Mouse (Mus musculus): Measurements from ENCODE around the gene 2410002F23Rik. TPM values are rescaled to one million over a fixed set of nuclear protein-coding genes. Genes with fewer than 3 reads are reported as not detected.
"Not testable (repeated sequence)": the region's sequence is repeated elsewhere in the genome, so short reads cannot be mapped to it uniquely, and the experiment has no call there.

The 2410002F23Rik gene
- polyA plus RNA-seq, 1 experiment from 2014 or later = 136 TPM

GRCm38 (mm10) chr7:44246984-44247470 is 505 bp downstream of the 2410002F23Rik start:
- WGBS = 0% methylated on average over 23 of the region's 23 CpGs
- peak; percentile 82 for DNase-seq (ENCODE audit: low spot score)

DNA sequence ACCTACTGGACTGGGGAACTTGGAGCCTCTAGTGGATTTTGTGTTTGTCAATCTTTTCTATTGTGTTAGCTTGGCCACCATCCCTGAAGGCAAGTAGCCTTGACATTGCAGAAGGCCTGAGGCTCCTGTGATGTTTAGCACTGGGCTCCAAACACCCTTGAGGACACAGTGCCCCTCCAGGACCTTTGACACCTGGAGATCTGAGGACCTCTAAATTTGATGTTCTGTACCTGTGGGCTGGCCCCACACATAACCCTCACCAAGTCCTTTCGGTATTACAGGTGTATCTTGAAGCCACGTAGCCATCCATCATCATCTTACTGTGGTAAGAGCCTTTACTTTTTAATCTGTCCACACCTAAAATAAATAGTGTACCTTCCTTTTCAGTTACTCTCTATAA is 1.4 kb downstream of the 2410002F23Rik start:
- Histone ChIP-seq H3K27me3 (ENCODE audit: insufficient read depth, poor library complexity, severe bottlenecking) (no peaks in the 10 kb centered on the region), H3K4me3 (peak overlapping the region; percentile 97), H3K27ac (no peak overlapping the region), H3K36me3 (peaks cover 48% of the 10 kb centered on the region), H3K4me1 (peaks cover 20% of the 10 kb centered on the region), H3K9me3 (no peaks in the 10 kb centered on the region)
- WGBS = 89% methylated on average over 2 of the region's 2 CpGs
- no peak for DNase-seq (ENCODE audit: low spot score)

More at GRCm38 (mm10) chr7:44246984-44247470, 505 bp downstream of the 2410002F23Rik start:
- peaks cover 11% of the 10 kb centered on the region for H3K4me1 ChIP-seq
- no peaks in the 10 kb centered on the region for H3K9me3 ChIP-seq
- H3K27ac ChIP-seq = peak overlapping the region; percentile 97
- peaks cover 38% of the 10 kb centered on the region for H3K36me3 ChIP-seq
- H3K27me3 ChIP-seq (ENCODE audit: insufficient read depth, poor library complexity, severe bottlenecking) = no peaks in the 10 kb centered on the region
- H3K4me3 ChIP-seq = peak overlapping the region; percentile 97

DNA sequence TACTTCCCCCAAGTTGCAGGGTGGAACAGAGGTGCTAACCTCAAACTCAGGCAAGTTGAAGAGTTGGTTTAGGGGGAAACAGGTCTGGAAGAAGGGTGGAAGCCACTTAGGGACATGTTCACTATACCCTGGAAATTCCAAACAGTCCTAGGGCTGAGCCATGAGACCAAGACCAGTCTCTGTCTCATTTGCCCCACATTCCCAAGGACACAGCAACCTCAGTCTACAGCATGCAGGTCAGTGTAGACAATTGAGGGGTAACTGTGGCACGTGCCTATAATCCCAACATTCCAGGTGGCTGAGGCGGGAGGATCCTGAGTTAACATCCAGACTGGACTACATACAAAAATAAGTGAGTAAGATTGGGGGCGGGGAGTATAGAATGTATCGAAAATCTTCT is 2.7 kb downstream of the 2410002F23Rik start:
- no peak overlapping the region for H3K4me3 ChIP-seq
- WGBS = 93% methylated on average over 4 of the region's 4 CpGs

DNA sequence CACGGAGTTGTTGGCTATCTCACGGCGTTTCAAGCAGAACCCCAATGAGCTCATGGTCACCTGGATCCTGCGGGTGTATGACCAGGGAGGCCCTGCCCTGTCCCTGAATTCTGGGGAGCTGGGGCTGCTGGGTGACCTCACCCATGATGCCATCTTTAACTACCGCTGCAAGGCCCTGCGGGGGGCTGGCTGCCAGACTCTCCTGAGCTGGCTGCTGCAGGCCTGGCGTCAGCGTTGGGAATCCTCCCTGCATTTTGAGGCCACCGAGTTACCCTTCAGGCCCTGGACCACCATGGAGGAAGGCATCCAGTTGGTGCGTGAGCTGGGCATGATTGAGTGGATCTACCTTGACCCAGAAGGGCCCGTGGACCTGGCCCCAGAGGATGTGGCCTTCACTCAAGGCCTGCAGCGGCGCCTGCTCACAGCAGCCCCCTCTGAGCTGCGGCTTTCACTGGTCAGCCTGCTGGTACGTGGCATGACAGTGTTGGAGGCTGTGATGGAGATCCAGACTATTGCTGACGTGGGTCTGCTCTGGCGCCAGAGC is 4.3 kb downstream of the 2410002F23Rik start:
- Histone ChIP-seq H3K4me1 (peaks cover 23% of the 10 kb centered on the region; the same call in 1 of the 2 replicates), H3K36me3 (peaks cover 58% of the 10 kb centered on the region)
- not testable (repeated sequence) for H3K27ac ChIP-seq; H3K27me3 ChIP-seq (ENCODE audit: insufficient read depth, poor library complexity, severe bottlenecking); H3K9me3 ChIP-seq; H3K4me3 ChIP-seq; DNase-seq (ENCODE audit: low spot score)
- 93% methylated on average over 17 of the region's 17 CpGs for WGBS

More for the DNA sequence above, 2.7 kb downstream of the 2410002F23Rik start:
- H3K27ac ChIP-seq = no peak overlapping the region
- peaks cover 25% of the 10 kb centered on the region for H3K4me1 ChIP-seq
- peaks cover 58% of the 10 kb centered on the region for H3K36me3 ChIP-seq
- DNase-seq (ENCODE audit: low spot score) = no peak
- H3K9me3 ChIP-seq = no peaks in the 10 kb centered on the region
- no peaks in the 10 kb centered on the region for H3K27me3 ChIP-seq (ENCODE audit: insufficient read depth, poor library complexity, severe bottlenecking)

- peaks cover 56% of the 10 kb centered on the region for H3K36me3 ChIP-seq
- H3K27me3 ChIP-seq (ENCODE audit: insufficient read depth, poor library complexity, severe bottlenecking) = no peaks in the 10 kb centered on the region
- DNase-seq (ENCODE audit: low spot score) = no peak
- 0 out of 2 replicates have a peak, but pooled peaks cover 19% of the 10 kb centered on the region for H3K4me1 ChIP-seq
- H3K27ac ChIP-seq = no peak overlapping the region
- WGBS = 65% methylated on average over 15 of the region's 15 CpGs
- H3K9me3 ChIP-seq = no peaks in the 10 kb centered on the region
- no peak overlapping the region for H3K4me3 ChIP-seq
Observed at GRCm38 (mm10) chr7:44253023-44253616, 6.6 kb downstream of the 2410002F23Rik start.

DNA sequence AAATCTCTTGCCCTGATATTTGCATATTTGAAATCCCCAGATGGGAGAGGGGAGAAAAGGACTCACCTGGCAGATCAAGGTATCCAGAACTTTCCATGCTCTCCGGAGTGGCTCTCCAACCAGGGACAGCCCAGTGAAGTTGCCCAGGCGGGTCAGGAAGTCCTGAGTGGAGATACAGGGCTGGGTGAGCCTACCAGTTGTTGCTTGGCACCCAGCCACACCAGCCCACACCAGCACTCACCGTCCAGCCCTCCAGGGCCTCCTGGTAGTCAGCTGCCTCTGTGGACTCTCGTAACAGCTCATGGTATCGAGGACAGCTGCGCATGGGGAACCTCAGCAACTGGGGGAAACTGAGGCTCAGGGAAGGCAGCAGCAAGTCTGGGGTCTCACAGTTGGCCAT is 8.4 kb downstream of the 2410002F23Rik start:
- Histone ChIP-seq H3K9me3 (no peaks in the 10 kb centered on the region), H3K27ac (no peak overlapping the region), H3K4me1 (0 out of 2 replicates have a peak, but pooled peaks cover 19% of the 10 kb centered on the region), H3K27me3 (ENCODE audit: insufficient read depth, poor library complexity, severe bottlenecking) (no peaks in the 10 kb centered on the region), H3K36me3 (peaks cover 37% of the 10 kb centered on the region), H3K4me3 (no peak overlapping the region)
- no peak for DNase-seq (ENCODE audit: low spot score)
- 81% methylated on average over 6 of the region's 6 CpGs for WGBS

GRCm38 (mm10) chr7:44257278-44257677 is 10.8 kb downstream of the 2410002F23Rik start, which contains the start of gene Acp4:
Gene Acp4 (minus strand): TSS chr7:44257378.
- H3K4me3 ChIP-seq = no peak within 1 kb of the TSS
- no peak for DNase-seq (ENCODE audit: low spot score)
- peaks cover 17% of the 10 kb centered on the region for H3K36me3 ChIP-seq
- 0 out of 2 replicates have a peak, but pooled peaks cover 17% of the 10 kb centered on the region for H3K4me1 ChIP-seq
- peaks cover 19% of the 10 kb centered on the region for H3K27me3 ChIP-seq (ENCODE audit: insufficient read depth, poor library complexity, severe bottlenecking)
- 74% methylated on average over 4 of the region's 4 CpGs for WGBS
- no peak within 1 kb of the TSS for H3K27ac ChIP-seq
- H3K9me3 ChIP-seq = no peaks in the 10 kb centered on the region

GRCm38 (mm10) chr7:44260410-44260809 is 13.9 kb downstream of the 2410002F23Rik start:
- no peak overlapping the region for H3K27ac ChIP-seq
- peaks cover 6% of the 10 kb centered on the region; the same call in 1 of the 2 replicates for H3K4me1 ChIP-seq
- H3K36me3 ChIP-seq = no peaks in the 10 kb centered on the region
- no peak overlapping the region for H3K4me3 ChIP-seq
- no peaks in the 10 kb centered on the region for H3K9me3 ChIP-seq
- 71% methylated on average over 6 of the region's 6 CpGs for WGBS
- H3K27me3 ChIP-seq (ENCODE audit: insufficient read depth, poor library complexity, severe bottlenecking) = peaks cover 43% of the 10 kb centered on the region
- DNase-seq (ENCODE audit: low spot score) = no peak

GRCm38 (mm10) chr7:44261147-44261546 is 14.6 kb downstream of the 2410002F23Rik start, which contains the start of gene Gm15517:
Gene Gm15517 (plus strand): TSS chr7:44261447.
- H3K4me3 ChIP-seq = no peak within 1 kb of the TSS
- no peak within 1 kb of the TSS for H3K27ac ChIP-seq
- WGBS = 50% methylated on average over 5 of the region's 5 CpGs
- no peak for DNase-seq (ENCODE audit: low spot score)
- peaks cover 48% of the 10 kb centered on the region for H3K27me3 ChIP-seq (ENCODE audit: insufficient read depth, poor library complexity, severe bottlenecking)
- no peaks in the 10 kb centered on the region for H3K36me3 ChIP-seq
- H3K9me3 ChIP-seq = no peaks in the 10 kb centered on the region
- peaks cover 6% of the 10 kb centered on the region; the same call in 1 of the 2 replicates for H3K4me1 ChIP-seq

GRCm38 (mm10) chr7:44262791-44263643 is 16.5 kb downstream of the 2410002F23Rik start:
- no peak overlapping the region for H3K27ac ChIP-seq
- peak overlapping the region; percentile 27 for H3K4me3 ChIP-seq
- no peaks in the 10 kb centered on the region for H3K36me3 ChIP-seq
- no peaks in the 10 kb centered on the region for H3K9me3 ChIP-seq
- WGBS = 4% methylated on average over 34 of the region's 34 CpGs
- H3K4me1 ChIP-seq = peaks cover 6% of the 10 kb centered on the region; the same call in 1 of the 2 replicates
- DNase-seq (ENCODE audit: low spot score) = peak; percentile 94
- H3K27me3 ChIP-seq (ENCODE audit: insufficient read depth, poor library complexity, severe bottlenecking) = peaks cover 63% of the 10 kb centered on the region

DNA sequence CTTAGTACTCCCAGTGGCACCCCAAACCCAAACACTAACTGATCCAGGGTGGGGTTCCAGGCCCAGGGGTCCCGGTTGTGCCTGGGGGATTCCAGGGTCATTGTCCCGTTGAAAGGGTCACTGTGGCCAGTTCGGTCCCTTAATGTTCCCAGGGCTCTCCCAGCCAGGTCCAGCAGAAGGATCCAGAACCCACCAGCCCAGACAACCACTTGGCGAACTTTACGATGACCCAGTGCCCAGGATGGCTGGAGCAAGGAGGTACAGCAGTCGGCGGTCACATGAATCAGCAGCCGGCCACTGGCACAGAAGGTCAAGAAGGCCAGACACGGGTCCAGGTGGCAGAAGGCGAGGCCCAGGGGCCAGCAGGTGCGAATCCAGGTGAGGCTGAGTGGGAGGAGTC is 21.6 kb downstream of the 2410002F23Rik start:
- no peak overlapping the region for H3K27ac ChIP-seq
- peaks cover 3% of the 10 kb centered on the region; the same call in 1 of the 2 replicates for H3K4me1 ChIP-seq
- H3K4me3 ChIP-seq = no peak overlapping the region
- 76% methylated on average over 11 of the region's 11 CpGs for WGBS
- no peak for DNase-seq (ENCODE audit: low spot score)
- no peaks in the 10 kb centered on the region for H3K9me3 ChIP-seq
- no peaks in the 10 kb centered on the region for H3K36me3 ChIP-seq
- H3K27me3 ChIP-seq (ENCODE audit: insufficient read depth, poor library complexity, severe bottlenecking) = peaks cover 64% of the 10 kb centered on the region

- no peaks in the 10 kb centered on the region for H3K4me1 ChIP-seq
- DNase-seq (ENCODE audit: low spot score) = no peak
- H3K27me3 ChIP-seq (ENCODE audit: insufficient read depth, poor library complexity, severe bottlenecking) = peaks cover 64% of the 10 kb centered on the region
- H3K9me3 ChIP-seq = no peaks in the 10 kb centered on the region
- H3K4me3 ChIP-seq = no peak overlapping the region
- H3K36me3 ChIP-seq = no peaks in the 10 kb centered on the region
- WGBS = 74% methylated on average over 2 of the region's 2 CpGs
- H3K27ac ChIP-seq = no peak overlapping the region
Observed at GRCm38 (mm10) chr7:44269397-44269796, 22.9 kb downstream of the 2410002F23Rik start.

Data from heart, embryonic 10.5 days (tissue).